Mouse (Mus musculus) heart, embryonic 10.5 days (tissue): ENCODE measurements around the gene Nudt6. TPM values are rescaled to one million over a fixed set of nuclear protein-coding genes. Genes with fewer than 3 reads are reported as not detected.

Source experiments
- DNase-seq: peaks from one replicate; pipeline ENCODE4 v3.0.0-alpha.2; 2017; ENCODE audit warnings: low spot score
- H3K27ac ChIP-seq: fragments of 300-500 bp; sonication (generic); 2 replicates; pipeline ENCODE4 v1.5.1; 2016; ENCODE audit warnings: mild to moderate bottlenecking
- H3K27me3 ChIP-seq: fragments of 300-500 bp; sonication (generic); 2 replicates; pipeline ENCODE4 v1.6.1; 2016; ENCODE audit warnings: mild to moderate bottlenecking; ENCODE audit not compliant: poor library complexity, insufficient read depth, severe bottlenecking
- H3K36me3 ChIP-seq: fragments of 300-500 bp; sonication (generic); 2 replicates; pipeline ENCODE4 v1.6.1; 2016; ENCODE audit warnings: mild to moderate bottlenecking, moderate library complexity
- H3K4me1 ChIP-seq: fragments of 300-500 bp; sonication (generic); 2 replicates; pipeline ENCODE4 v1.6.1; 2016; ENCODE audit warnings: mild to moderate bottlenecking
- H3K4me3 ChIP-seq: fragments of 300-500 bp; sonication (generic); 2 replicates; pipeline ENCODE4 v1.5.1; 2016; ENCODE audit warnings: mild to moderate bottlenecking, moderate library complexity
- H3K9me3 ChIP-seq: fragments of 300-500 bp; sonication (generic); 2 replicates; pipeline ENCODE4 v1.6.1; 2016; ENCODE audit warnings: mild to moderate bottlenecking, moderate library complexity
- WGBS: fragments of 180-500 bp; shearing (Covaris S2); methylation state at CpG from one replicate; pipeline ENCODE4 v1.1.7; 2016; 5-methylcytosine and 5-hydroxymethylcytosine counted together
- polyA plus RNA-seq: library from polyadenylated mRNA; unstranded; fragments of >200 nt; fragmentation: Nextera tagmentation; extraction: Ambion mirVana; gene quantifications from 2 replicates; pipeline ENCODE4 v1.2.1, GENCODE M21; 2016

Gene Nudt6
- polyA plus RNA-seq = 7.8 and 10.7 TPM in 2 replicates

GRCm38 (mm10) chr3:37420072-37420471, at the start of gene Nudt6:
Gene Nudt6, minus strand, starts transcription at chr3:37420211.
- WGBS = under 1% methylated on average over 50 of the region's 50 CpGs
- H3K27ac ChIP-seq = peak within 1 kb of the TSS; percentile 92
- H3K27me3 ChIP-seq = no peaks in the 10 kb centered on the region
- peak; percentile 95 for DNase-seq
- no peaks in the 10 kb centered on the region for H3K9me3 ChIP-seq
- H3K4me3 ChIP-seq = peak within 1 kb of the TSS; percentile 90
- H3K36me3 ChIP-seq = 0 out of 2 replicates have a peak, but pooled peaks cover 2% of the 10 kb centered on the region
- peaks cover 16% of the 10 kb centered on the region for H3K4me1 ChIP-seq

GRCm38 (mm10) chr3:37469353-37469752, 49.3 kb upstream of the Nudt6 start:
- Histone ChIP-seq H3K27ac (no peak overlapping the region), H3K36me3 (peaks cover 7% of the 10 kb centered on the region; the same call in 1 of the 2 replicates), H3K4me3 (no peak overlapping the region), H3K9me3 (no peaks in the 10 kb centered on the region), H3K27me3 (no peaks in the 10 kb centered on the region), H3K4me1 (no peaks in the 10 kb centered on the region)
- 76% methylated on average over 4 of the region's 4 CpGs for WGBS
- DNase-seq = peak; percentile 73

- Histone ChIP-seq H3K27me3 (no peaks in the 10 kb centered on the region), H3K4me1 (no peaks in the 10 kb centered on the region), H3K36me3 (peaks cover 7% of the 10 kb centered on the region; the same call in 1 of the 2 replicates), H3K4me3 (no peak overlapping the region), H3K27ac (no peak overlapping the region), H3K9me3 (no peaks in the 10 kb centered on the region)
- 85% methylated on average over 2 of the region's 2 CpGs for WGBS
- no peak for DNase-seq
Observed at GRCm38 (mm10) chr3:37468170-37468569, 48.2 kb upstream of the Nudt6 start.

- Histone ChIP-seq H3K9me3 (no peaks in the 10 kb centered on the region), H3K4me3 (no peak overlapping the region), H3K27me3 (no peaks in the 10 kb centered on the region), H3K27ac (no peak overlapping the region), H3K4me1 (no peaks in the 10 kb centered on the region), H3K36me3 (peaks cover 9% of the 10 kb centered on the region)
- DNase-seq = no peak
- WGBS = 63% methylated on average over 1 of the region's 1 CpGs
Observed at GRCm38 (mm10) chr3:37455992-37456391, 36.0 kb upstream of the Nudt6 start.

GRCm38 (mm10) chr3:37443409-37443808, 23.4 kb upstream of the Nudt6 start:
- no peaks in the 10 kb centered on the region for H3K9me3 ChIP-seq
- no peaks in the 10 kb centered on the region for H3K27me3 ChIP-seq
- no peaks in the 10 kb centered on the region for H3K4me1 ChIP-seq
- WGBS = 97% methylated on average over 2 of the region's 2 CpGs
- H3K27ac ChIP-seq = no peak overlapping the region
- H3K4me3 ChIP-seq = no peak overlapping the region
- peaks cover 29% of the 10 kb centered on the region; the same call in 1 of the 2 replicates for H3K36me3 ChIP-seq
- DNase-seq = no peak

GRCm38 (mm10) chr3:37439770-37440169, 19.8 kb upstream of the Nudt6 start:
- no peak overlapping the region for H3K4me3 ChIP-seq
- no peak overlapping the region for H3K27ac ChIP-seq
- H3K27me3 ChIP-seq = no peaks in the 10 kb centered on the region
- WGBS = 87% methylated on average over 1 of the region's 1 CpGs
- H3K4me1 ChIP-seq = no peaks in the 10 kb centered on the region
- peaks cover 39% of the 10 kb centered on the region; the same call in 1 of the 2 replicates for H3K36me3 ChIP-seq
- DNase-seq = no peak
- no peaks in the 10 kb centered on the region for H3K9me3 ChIP-seq

GRCm38 (mm10) chr3:37430359-37430758, 10.3 kb upstream of the Nudt6 start:
- Histone ChIP-seq H3K36me3 (peaks cover 58% of the 10 kb centered on the region), H3K4me3 (no peak overlapping the region)

GRCm38 (mm10) chr3:37426069-37426468, 6.1 kb upstream of the Nudt6 start:
- Histone ChIP-seq H3K4me1 (peaks cover 11% of the 10 kb centered on the region), H3K27ac (no peak overlapping the region), H3K4me3 (no peak overlapping the region), H3K9me3 (no peaks in the 10 kb centered on the region), H3K36me3 (peaks cover 39% of the 10 kb centered on the region), H3K27me3 (no peaks in the 10 kb centered on the region)
- 93% methylated on average over 3 of the region's 3 CpGs for WGBS
- DNase-seq = no peak

More at GRCm38 (mm10) chr3:37430359-37430758, 10.3 kb upstream of the Nudt6 start:
- H3K27me3 ChIP-seq = no peaks in the 10 kb centered on the region
- H3K4me1 ChIP-seq = no peaks in the 10 kb centered on the region
- no peak for DNase-seq
- H3K9me3 ChIP-seq = no peaks in the 10 kb centered on the region
- no peak overlapping the region for H3K27ac ChIP-seq

- peaks cover 10% of the 10 kb centered on the region; the same call in 1 of the 2 replicates for H3K36me3 ChIP-seq
- peak overlapping the region; percentile 92 for H3K27ac ChIP-seq
- H3K9me3 ChIP-seq = no peaks in the 10 kb centered on the region
- peaks cover 16% of the 10 kb centered on the region for H3K4me1 ChIP-seq
- no peak for DNase-seq
- peak overlapping the region; percentile 90 for H3K4me3 ChIP-seq
- no peaks in the 10 kb centered on the region for H3K27me3 ChIP-seq
- WGBS = 15% methylated on average over 3 of the region's 3 CpGs
Observed at GRCm38 (mm10) chr3:37421179-37421578, 1.2 kb upstream of the Nudt6 start.

GRCm38 (mm10) chr3:37420641-37421040, 630 bp upstream of the Nudt6 start:
- H3K36me3 ChIP-seq = peaks cover 6% of the 10 kb centered on the region; the same call in 1 of the 2 replicates
- DNase-seq = peak; percentile 81
- H3K4me1 ChIP-seq = peaks cover 16% of the 10 kb centered on the region
- WGBS = under 1% methylated on average over 24 of the region's 24 CpGs
- no peaks in the 10 kb centered on the region for H3K27me3 ChIP-seq
- peak overlapping the region; percentile 92 for H3K27ac ChIP-seq
- H3K4me3 ChIP-seq = peak overlapping the region; percentile 90
- H3K9me3 ChIP-seq = no peaks in the 10 kb centered on the region

GRCm38 (mm10) chr3:37419458-37419991, 486 bp downstream of the Nudt6 start, which contains the start of gene Spata5:
Gene Spata5, plus strand, starts transcription at chr3:37419896.
- Histone ChIP-seq H3K27ac (peak within 1 kb of the TSS; percentile 92), H3K4me1 (peaks cover 16% of the 10 kb centered on the region), H3K27me3 (no peaks in the 10 kb centered on the region), H3K36me3 (no peaks in the 10 kb centered on the region), H3K4me3 (peak within 1 kb of the TSS; percentile 90), H3K9me3 (no peaks in the 10 kb centered on the region)
- under 1% methylated on average over 46 of the region's 50 CpGs for WGBS
- peak; percentile 100 for DNase-seq

GRCm38 (mm10) chr3:37418961-37419457, 1.0 kb downstream of the Nudt6 start:
- DNase-seq = no peak
- H3K36me3 ChIP-seq = no peaks in the 10 kb centered on the region
- peak overlapping the region; percentile 90 for H3K4me3 ChIP-seq
- no peaks in the 10 kb centered on the region for H3K27me3 ChIP-seq
- H3K9me3 ChIP-seq = no peaks in the 10 kb centered on the region
- WGBS = under 1% methylated on average over 30 of the region's 30 CpGs
- H3K27ac ChIP-seq = peak overlapping the region; percentile 92
- H3K4me1 ChIP-seq = peaks cover 16% of the 10 kb centered on the region

GRCm38 (mm10) chr3:37418341-37418740, 1.7 kb downstream of the Nudt6 start:
- 66% methylated on average over 5 of the region's 5 CpGs for WGBS
- H3K4me1 ChIP-seq = peaks cover 16% of the 10 kb centered on the region
- no peak for DNase-seq
- no peaks in the 10 kb centered on the region for H3K27me3 ChIP-seq
- no peak overlapping the region for H3K27ac ChIP-seq
- no peaks in the 10 kb centered on the region for H3K9me3 ChIP-seq
- no peaks in the 10 kb centered on the region for H3K36me3 ChIP-seq
- H3K4me3 ChIP-seq = peak overlapping the region; percentile 90
